Mouse (Mus musculus): Measurements from ENCODE around the gene Kazald1.

DNA sequence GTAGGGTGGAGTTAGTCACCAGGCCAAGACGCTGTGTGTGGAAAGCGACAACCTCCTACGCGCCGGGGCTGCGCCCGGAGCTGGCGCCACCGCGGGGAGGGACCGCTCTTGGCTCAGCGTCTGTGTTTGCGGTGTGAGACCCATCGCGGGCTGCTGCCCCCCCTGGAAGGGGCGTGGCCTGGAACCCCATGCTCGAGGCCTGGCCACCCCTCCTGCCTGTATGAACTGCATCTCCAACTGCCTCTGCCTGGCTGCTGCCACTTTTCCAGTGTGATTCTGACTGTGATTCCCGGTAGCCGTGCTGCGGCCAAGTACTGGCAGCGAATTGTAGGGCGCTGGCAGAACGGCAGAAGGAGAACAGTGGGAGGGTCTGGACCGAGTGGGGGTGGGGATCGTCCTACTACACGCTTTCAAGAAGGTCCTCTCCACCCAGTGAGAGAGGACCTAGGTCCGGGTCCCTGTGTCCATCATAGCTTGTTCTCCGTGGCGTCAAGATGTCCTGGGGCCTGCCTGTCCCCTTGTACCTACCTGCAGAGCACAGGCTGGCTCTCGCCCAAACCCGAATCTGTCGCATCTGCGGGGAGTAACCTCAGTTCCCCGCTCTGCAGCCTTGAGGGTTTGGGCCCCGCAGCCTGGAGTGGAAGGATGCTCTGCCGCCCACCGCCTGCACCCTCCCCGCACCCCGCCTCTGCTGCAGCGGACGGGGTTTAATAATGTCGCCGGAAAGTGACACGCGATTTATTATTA lies 4.9 kb downstream of the Kazald1 start:
- TF ChIP-seq CTCF (IDR thresholded peaks at IDR 0.05) (no peak; the same call in 1 of the 2 replicates), EP300 (IDR thresholded peaks at IDR 0.05) (no peak)
